Mouse (Mus musculus) retina, adult 2 months (tissue): ENCODE data around the gene Tmem45b.
"Not testable (repeated sequence)": the region's sequence is repeated elsewhere in the genome, so short reads cannot be mapped to it uniquely, and the experiment has no call there.

Source experiments
- DNase-seq: peaks from one replicate; pipeline ENCODE4 v3.0.0-alpha.2; 2012; ENCODE audit warnings: low read depth, low spot score

Tmem45b gene

DNA sequence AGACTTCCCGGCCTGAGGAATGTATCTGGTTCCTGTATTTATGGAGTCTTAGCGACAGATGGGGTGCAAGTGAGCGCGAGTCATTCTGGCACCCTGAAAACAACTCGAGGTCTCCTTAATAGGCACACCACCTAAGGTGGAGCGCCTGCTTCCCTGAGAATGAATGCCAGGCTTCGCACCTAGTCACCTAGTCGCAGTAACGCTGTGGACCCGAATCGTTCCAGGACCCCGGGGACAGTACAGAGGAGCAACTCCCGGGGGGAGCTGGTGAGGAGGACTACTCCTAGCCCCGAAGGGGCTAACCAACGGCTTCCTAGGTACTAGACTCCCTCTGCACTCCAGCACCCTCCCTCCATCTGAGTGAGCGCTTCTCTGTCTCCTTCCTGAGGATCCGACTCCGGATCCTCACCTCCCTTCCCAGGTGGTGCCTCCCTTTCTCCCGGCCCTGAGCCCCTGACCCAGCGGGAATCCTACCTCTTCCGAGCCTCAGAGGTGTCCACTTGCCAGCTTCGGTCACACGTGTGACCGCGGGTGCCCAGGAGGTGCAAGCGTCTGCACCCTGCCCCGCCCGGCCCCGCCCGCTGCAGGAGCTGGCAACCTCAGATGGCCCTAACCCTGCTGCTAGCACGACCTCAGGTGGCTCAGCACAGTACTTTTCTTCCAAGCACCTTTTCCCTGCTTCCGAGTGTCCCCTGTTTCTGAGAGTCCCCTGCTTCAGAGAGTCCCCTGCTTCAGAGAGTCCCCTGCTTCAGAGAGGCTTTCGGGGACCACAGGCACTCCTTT is at the start of gene Tmem45b:
Tmem45b (minus strand) TSS at position 771 of the 783 bp plus-strand sequence.
- DNase-seq = no peak

DNA sequence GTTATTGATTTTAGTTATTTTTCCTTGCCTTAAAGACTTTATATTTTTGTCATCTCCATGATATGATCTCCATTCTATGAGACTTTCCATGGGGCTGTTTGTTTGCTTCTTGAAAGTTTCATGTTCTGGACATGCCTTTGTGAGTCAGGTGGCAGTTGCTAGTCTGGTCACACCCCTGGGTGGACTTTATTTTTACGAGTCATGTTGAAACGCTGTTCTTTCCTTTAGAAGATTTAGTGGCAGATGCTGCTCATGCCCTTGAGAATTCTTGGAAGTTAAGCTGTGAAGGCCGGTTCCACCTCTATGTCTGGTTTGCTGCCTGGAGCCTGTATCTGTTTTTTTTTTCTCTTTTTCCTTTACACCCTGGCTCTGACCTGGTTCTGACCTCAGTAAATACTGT is 43.9 kb upstream of the Tmem45b start:
- no peak for DNase-seq

DNA sequence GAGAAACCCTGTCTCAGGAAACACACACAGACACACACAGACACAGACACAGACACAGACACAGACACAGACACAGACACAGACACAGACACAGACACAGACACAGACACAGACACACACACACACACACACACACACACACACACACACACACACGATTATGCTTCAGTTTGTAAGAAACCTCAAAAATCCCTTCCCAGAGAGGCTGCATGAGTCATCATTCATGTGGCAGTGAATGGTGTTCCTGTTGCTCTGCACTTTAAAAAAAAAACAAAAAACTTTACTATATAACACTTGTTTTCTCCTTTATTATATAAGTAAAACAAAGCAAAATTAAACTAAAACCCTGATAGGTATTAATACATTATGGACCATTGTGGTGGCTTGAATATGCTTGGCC is 37.0 kb upstream of the Tmem45b start:
- DNase-seq = not testable (repeated sequence)

DNA sequence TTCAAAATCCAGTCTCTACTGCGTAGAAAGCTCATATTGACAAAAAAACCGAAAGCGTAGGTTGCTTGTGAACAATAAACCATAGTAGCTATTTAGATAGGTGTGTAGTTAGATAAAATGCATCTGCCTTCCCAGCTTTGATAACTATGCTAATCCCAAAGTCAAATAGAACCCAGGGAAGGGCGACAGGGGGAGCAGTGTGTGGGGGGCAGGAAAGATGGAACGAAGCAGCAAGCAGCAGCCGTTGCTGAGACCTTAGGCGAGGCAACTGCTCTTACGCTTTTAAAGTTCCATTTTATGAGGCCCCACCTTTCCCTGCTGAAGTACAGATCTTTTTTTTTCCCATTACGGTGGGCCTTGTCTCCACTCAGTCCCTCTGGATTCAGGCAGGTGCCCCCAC is 1.1 kb downstream of the Tmem45b start:
- no peak for DNase-seq

- DNase-seq = no peak
Measured at GRCm38 (mm10) chr9:31454356-31454755, 9.9 kb downstream of the Tmem45b start.

DNA sequence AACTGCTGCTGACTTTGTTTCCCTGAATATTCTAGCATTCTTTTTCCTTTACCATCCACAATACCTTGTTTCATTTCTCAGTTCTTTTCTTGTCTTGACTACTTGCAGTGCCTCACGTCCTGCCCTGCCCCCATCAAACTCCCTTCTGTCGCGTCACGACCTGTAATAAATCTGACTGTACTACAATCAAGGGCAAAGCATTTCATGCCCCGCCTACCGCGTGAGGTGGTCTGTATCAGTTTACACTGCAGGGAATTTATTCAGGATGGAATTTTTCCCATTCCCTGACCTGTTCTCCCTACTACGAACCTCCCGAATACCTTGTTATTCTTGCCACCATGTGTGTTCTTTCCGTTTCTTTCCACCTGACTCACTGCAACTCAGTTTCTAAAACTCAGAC is 12.1 kb downstream of the Tmem45b start:
- no peak for DNase-seq

DNA sequence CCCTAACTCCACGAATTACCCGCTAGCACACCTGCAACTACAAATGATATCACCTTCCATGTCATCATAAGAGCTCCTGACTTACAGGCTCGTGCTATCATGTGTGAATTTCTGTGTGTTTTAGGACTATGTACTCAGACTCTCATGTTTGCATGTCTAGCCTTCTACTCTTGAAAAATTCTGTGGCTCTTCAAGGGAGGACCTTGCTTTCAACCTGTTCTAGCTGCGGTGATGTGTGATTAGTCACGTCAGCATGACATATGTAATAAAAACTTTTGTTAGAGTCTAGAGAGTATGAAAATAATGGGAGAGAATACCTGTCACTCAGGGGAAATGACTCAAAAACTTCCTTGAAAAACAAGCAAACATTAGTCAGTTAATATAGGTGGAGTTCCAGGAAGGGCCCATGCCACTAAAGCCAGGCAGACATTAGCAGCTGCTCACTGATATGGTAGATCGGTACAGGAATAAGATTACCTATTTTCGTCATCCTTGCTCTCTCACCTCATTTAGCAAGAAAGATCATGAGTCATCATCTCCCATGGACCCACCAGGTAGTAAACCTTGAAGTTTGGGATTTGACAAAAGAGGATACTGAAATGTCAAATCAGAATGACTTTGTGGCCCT is 15.0 kb downstream of the Tmem45b start:
- DNase-seq = no peak

DNA sequence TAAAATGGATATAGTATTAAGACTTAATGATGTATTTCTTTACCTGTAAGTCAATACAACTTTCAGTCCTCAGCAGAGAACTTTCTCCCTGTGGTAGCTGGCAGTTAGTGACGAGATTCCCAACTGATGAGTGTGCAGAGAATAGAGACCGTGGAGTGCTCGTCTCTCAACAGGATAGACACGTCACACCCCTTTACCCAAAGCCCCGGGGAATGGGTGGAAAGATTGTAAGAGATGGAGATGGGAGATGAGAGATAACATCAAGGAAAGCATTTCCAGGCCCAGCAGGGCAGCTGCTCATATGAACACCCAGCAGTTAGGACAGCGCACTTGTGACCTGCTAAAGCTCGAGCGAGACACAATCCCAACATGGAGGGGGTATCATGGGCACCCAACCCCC is 20.0 kb downstream of the Tmem45b start:
- DNase-seq = no peak

- no peak for DNase-seq
Measured at GRCm38 (mm10) chr9:31441487-31441886, 22.8 kb downstream of the Tmem45b start.

DNA sequence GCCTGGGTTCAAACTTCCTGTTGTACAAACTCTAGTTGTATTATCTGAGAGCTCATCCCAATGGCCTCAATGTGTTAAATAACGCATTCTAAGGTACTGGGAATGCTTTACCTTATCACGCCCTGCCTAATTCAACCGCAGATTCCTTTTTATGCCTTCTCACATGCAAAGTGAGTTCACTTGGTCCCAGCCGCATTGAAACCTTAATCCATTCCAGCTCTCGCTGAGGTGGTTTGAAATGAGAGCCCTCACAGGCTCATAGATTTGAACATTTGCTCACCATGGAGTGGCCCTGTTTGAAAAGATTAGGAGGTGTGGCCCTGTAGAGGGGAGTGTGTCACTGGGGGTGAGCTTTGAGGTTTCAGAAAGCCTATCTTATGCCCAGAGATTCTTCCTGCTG is 23.9 kb downstream of the Tmem45b start:
- no peak for DNase-seq

GRCm38 (mm10) chr9:31439341-31439740 is 24.9 kb downstream of the Tmem45b start:
- no peak for DNase-seq

DNA sequence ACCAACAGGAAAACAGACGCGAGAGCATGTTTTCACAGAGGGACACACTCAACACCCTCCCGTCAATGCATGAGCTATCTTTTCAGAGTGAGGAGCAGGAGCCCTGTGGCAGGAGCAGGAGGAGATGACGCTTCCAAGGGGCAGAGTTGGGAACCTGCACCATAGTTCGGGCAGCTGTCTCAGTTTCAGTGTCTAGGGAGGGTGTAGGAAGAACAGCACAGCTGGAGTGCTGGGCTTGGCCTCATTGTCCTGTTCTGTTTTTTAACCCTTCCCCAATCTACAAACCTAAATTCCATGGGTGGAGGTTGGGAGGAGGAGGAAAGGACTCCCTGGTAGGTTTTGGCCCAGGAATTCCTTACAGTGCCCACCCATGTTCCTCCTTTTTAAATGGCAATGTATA is 25.4 kb downstream of the Tmem45b start:
- DNase-seq = no peak

DNA sequence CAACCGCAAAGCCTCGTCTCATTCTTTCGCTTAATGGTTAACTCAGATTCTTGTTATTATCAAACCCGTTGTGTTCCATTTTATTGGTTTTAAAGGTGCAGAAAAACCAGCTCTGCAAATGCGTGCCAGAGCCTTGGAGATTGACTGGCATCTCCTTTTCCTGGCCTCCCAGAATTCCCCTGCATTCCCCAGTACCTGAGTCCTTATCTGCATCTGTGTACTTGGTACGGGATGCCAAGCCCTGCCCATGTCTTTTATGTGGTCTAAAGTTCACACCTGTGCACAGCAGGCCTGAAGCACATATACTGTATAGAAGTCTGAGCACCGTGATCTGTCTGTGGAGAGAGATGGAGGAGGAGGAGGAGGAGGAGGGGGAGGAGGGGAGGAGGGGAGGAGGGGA is 26.4 kb downstream of the Tmem45b start:
- no peak for DNase-seq

DNA sequence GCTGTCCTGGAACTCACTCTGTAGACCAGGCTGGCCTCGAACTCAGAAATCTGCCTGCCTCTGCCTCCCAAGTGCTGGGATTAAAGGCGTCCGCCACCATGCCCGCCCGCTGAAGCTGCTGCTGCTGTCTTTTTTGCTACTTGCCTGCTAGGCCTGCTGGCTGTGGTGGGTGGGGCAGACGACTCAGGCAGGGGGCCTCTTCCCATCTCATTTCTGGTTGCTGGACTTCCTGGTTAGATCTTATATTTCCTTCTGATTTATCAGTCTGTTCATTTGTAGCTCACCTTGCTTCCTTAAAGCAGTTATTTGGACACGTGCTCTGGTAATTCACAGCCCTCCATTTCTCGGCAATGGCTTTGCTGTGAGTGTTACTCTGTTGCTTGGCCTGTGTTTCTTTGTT is 28.8 kb downstream of the Tmem45b start:
- no peak for DNase-seq

- no peak for DNase-seq
Measured at GRCm38 (mm10) chr9:31433431-31433830, 30.8 kb downstream of the Tmem45b start.

GRCm38 (mm10) chr9:31432336-31432975 is 31.8 kb downstream of the Tmem45b start:
- DNase-seq = no peak

DNA sequence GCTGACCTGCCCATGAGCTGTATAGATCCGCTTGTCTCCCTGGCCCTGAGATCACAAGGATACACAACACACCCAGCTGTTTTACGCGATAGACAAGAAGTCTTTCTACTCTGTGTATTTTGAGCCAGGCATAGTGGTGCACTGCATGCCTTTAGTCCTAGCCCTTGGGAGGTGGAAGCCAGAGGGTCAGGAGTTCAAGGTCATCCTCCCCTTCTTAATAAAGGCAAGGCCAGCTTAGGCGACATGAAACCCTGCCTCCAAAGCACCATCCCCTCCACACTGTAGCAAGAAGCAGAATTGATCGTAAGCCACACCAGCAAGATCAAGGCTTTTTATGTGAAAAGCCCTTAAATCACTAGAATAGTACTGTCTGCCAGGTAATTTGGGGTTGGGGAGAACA is 32.5 kb downstream of the Tmem45b start:
- DNase-seq = no peak

- DNase-seq = no peak
Measured at GRCm38 (mm10) chr9:31430011-31430410, 34.3 kb downstream of the Tmem45b start.

DNA sequence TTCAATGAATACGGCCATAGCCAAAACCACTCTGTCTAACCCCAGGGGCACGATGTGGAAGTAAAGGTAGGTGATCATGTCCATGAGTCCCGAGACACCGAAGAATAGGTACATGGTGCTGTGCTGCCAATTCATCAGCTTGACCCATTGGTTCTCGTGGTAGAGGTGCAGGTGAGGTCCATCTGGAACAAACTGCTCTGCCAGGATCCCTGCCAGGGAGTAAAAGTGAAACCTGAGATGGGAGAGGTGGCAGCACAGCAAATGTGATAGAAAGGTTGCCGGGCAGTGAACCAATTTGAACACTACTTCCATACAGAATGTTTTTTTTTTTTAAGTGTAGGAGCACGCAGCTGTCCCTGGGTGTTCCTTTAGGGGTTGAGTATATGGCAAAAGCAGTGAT is 35.3 kb downstream of the Tmem45b start:
- no peak for DNase-seq

DNA sequence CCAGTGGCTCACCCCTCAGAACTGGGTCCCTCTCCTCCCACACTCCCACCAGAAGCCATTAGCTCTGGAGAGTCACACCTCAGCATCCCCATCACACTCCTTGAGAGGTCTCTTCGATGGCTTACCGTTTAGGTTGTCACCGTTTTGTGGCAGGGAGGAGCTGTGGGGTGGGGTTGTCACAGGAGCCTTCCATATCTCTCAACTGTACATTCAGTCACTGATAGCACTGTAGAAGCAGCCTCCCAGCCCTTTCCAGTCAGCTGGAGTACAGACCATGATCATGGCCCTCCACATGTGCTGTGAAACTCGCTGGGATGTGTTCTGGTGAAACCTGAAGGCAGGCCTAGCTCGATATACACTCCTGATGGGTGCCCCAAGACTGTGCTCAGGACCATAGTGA is 42.1 kb downstream of the Tmem45b start:
- no peak for DNase-seq

- no peak for DNase-seq
Measured at GRCm38 (mm10) chr9:31418821-31419220, 45.4 kb downstream of the Tmem45b start.

- DNase-seq = no peak
Measured at GRCm38 (mm10) chr9:31412165-31412564, 52.1 kb downstream of the Tmem45b start.

GRCm38 (mm10) chr9:31405217-31405616 is 59.0 kb downstream of the Tmem45b start:
- DNase-seq = no peak
